Mouse (Mus musculus): ENCODE measurements around the gene Anks1. TPM values are rescaled to one million over a fixed set of nuclear protein-coding genes. Genes with fewer than 3 reads are reported as not detected.

The Anks1 gene
- polyA plus RNA-seq, 1 experiment from 2014 or later: 69.0 TPM

DNA sequence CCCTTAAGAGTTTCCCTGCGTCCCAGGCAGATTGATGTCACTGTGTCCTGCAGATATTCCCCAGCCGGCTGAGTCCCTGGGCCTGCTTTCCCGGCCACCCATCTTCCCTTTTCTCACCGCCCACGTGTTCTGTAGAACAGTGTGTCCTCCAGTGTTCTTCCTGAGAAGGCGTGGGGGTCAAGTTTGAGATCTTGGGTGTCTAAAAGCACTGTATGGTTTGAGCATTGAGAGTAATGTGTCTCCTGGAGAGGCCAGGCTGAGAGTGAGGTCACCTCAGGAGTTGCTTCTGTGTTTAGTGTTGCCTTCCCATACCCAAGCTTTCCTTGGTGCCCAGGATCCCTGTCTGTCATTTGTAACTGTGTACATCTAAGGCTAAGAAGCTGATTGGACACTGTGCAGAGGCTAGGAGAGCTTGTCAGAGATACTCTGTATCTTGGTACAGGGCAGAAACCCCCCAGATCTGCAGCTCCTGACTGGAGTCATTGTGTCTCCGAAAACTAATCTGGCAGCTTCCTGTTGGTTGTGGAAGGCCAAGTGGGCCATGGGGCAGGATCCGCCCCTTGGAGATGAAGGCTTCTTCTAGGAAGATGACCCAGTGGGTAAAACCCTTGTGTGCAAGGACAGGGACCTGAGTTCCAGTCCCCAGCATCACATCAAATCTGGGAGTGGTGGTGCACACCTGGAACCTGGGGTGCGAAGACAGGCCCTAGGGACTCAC lies 59.1 kb downstream of the Anks1 start:
- no peak for DNase-seq (ENCODE audit: low spot score)
- Histone ChIP-seq H3K27ac (no peak overlapping the region), H3K4me1 (replicated peaks; ENCODE audit: control insufficient read depth, insufficient read depth, low read length) (0 out of 2 replicates have a peak, but pooled peaks cover 4% of the 10 kb centered on the region), H3K27me3 (ENCODE audit: control insufficient read depth, insufficient read depth, low read length) (no peaks in the 10 kb centered on the region), H3K36me3 (replicated peaks; ENCODE audit: control insufficient read depth, insufficient read depth) (no peaks in the 10 kb centered on the region), H3K9ac (no peak overlapping the region), H3K4me2 (replicated peaks) (no peak overlapping the region), H3K9me3 (ENCODE audit: control insufficient read depth, low read length) (no peaks in the 10 kb centered on the region), H3K4me3 (replicated peaks; ENCODE audit: low read length) (no peak overlapping the region)
- no peak for ATAC-seq (ENCODE audit: low FRiP score)
- 91% methylated on average over 9 of the region's 9 CpGs for WGBS

DNA sequence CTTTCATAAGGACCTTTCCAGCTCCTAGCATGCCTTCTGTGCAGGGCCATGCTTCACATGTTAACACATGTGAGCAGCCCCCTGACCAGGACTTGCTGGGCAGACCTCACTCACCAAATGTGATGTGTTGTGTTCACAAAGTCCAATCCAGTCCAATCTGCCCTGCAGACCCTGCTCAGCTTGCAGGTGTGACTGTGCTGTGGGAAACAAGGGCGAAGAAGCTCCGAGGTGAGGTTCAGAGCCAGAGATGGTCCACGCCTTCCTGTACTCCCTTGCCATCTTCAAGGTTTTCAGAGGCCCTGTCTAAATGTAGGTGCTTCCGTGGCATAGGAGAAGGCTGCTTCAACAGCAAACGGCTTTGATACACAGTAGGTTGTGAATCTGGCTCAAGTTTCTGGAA lies 59.8 kb downstream of the Anks1 start:
- H3K36me3 ChIP-seq (replicated peaks; ENCODE audit: control insufficient read depth, insufficient read depth): no peaks in the 10 kb centered on the region
- no peak for DNase-seq (ENCODE audit: low spot score)
- no peak overlapping the region for H3K27ac ChIP-seq
- H3K9me3 ChIP-seq (ENCODE audit: control insufficient read depth, low read length): no peaks in the 10 kb centered on the region
- H3K4me1 ChIP-seq (replicated peaks; ENCODE audit: control insufficient read depth, insufficient read depth, low read length): 0 out of 2 replicates have a peak, but pooled peaks cover 4% of the 10 kb centered on the region
- H3K9ac ChIP-seq: no peak overlapping the region
- no peak overlapping the region for H3K4me3 ChIP-seq (replicated peaks; ENCODE audit: low read length)
- 95% methylated on average over 5 of the region's 5 CpGs for WGBS
- ATAC-seq (ENCODE audit: low FRiP score): no peak
- no peaks in the 10 kb centered on the region for H3K27me3 ChIP-seq (ENCODE audit: control insufficient read depth, insufficient read depth, low read length)
- no peak overlapping the region for H3K4me2 ChIP-seq (replicated peaks)

DNA sequence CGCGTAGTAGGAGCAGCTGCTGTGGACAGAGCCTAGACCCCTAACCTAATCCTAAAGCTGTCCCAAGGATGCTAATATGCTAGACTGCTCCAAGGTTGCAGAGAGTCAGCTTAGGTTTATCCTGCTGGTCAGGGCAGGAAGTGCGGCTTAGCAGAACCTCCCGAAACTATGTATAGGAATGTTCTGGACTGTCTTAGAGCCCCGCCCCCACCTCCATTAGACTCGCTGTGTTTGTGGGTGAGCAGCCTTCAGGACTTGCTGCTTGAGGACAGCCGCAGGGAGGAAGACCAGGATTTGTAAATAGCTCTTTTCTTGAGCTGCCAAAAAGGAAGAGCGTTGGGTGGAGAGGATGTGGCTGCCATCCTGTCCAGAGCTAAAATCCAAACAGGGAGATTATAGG lies 60.3 kb downstream of the Anks1 start:
- no peak overlapping the region for H3K4me3 ChIP-seq (replicated peaks; ENCODE audit: low read length)
- H3K4me1 ChIP-seq (replicated peaks; ENCODE audit: control insufficient read depth, insufficient read depth, low read length): 0 out of 2 replicates have a peak, but pooled peaks cover 4% of the 10 kb centered on the region
- no peak overlapping the region for H3K4me2 ChIP-seq (replicated peaks)
- DNase-seq (ENCODE audit: low spot score) (no peak), ATAC-seq (ENCODE audit: low FRiP score) (no peak)
- H3K9ac ChIP-seq: no peak overlapping the region
- H3K36me3 ChIP-seq (replicated peaks; ENCODE audit: control insufficient read depth, insufficient read depth): no peaks in the 10 kb centered on the region
- 83% methylated on average over 8 of the region's 8 CpGs for WGBS
- H3K27me3 ChIP-seq (ENCODE audit: control insufficient read depth, insufficient read depth, low read length): no peaks in the 10 kb centered on the region
- H3K9me3 ChIP-seq (ENCODE audit: control insufficient read depth, low read length): no peaks in the 10 kb centered on the region
- no peak overlapping the region for H3K27ac ChIP-seq

DNA sequence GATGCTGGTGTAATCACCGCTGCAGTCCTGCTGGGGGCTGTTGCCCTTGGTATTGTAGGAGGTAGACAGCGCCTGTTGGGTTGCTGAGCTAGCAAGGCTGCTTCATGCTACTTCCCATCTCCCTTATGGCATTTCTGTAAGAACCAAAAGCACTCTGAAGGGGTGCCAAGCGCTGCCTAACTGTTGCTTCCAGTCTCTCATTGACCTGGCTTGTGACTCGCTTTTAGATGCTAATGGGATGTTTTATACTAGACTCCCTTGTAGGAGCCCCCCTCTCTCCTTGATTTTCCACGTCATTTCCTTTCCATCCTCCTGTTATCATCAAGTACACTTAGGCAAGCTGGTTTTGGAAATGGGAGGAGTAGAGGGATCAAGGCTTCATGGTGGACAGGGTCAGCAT lies 60.8 kb downstream of the Anks1 start:
- 0 out of 2 replicates have a peak, but pooled peaks cover 4% of the 10 kb centered on the region for H3K4me1 ChIP-seq (replicated peaks; ENCODE audit: control insufficient read depth, insufficient read depth, low read length)

DNA sequence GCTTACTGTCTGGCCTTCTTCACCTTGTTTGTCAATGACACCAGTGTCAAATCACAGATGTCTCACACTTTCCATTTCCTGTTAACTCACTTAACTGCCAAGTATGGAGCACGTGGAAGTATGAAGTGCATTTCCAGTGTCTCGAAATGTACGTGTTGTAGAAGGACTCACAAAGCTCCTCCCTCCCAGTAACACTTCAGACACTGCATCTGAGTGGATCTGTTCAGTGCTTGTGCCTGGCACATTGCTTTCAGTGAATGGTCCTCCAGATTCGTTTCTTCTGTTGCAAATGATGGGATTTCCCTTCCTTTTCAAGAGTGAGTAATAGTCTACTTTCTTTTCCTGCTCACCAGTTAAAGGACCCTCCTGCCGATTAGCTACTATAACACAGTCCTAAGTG lies 61.2 kb downstream of the Anks1 start:
- ATAC-seq (ENCODE audit: low FRiP score): no peak
- no peaks in the 10 kb centered on the region for H3K9me3 ChIP-seq (ENCODE audit: control insufficient read depth, low read length)
- H3K9ac ChIP-seq: no peak overlapping the region
- WGBS: 89% methylated on average over 5 of the region's 5 CpGs
- 0 out of 2 replicates have a peak, but pooled peaks cover 4% of the 10 kb centered on the region for H3K36me3 ChIP-seq (replicated peaks; ENCODE audit: control insufficient read depth, insufficient read depth)
- no peak overlapping the region for H3K4me2 ChIP-seq (replicated peaks)
- no peak for DNase-seq (ENCODE audit: low spot score)
- no peak overlapping the region for H3K27ac ChIP-seq
- H3K4me3 ChIP-seq (replicated peaks; ENCODE audit: low read length): no peak overlapping the region
- H3K27me3 ChIP-seq (ENCODE audit: control insufficient read depth, insufficient read depth, low read length): no peaks in the 10 kb centered on the region
- 0 out of 2 replicates have a peak, but pooled peaks cover 4% of the 10 kb centered on the region for H3K4me1 ChIP-seq (replicated peaks; ENCODE audit: control insufficient read depth, insufficient read depth, low read length)

More for the DNA sequence above, 60.8 kb downstream of the Anks1 start:
- ATAC-seq (ENCODE audit: low FRiP score): no peak
- Histone ChIP-seq H3K36me3 (replicated peaks; ENCODE audit: control insufficient read depth, insufficient read depth) (0 out of 2 replicates have a peak, but pooled peaks cover under 1% of the 10 kb centered on the region), H3K27me3 (ENCODE audit: control insufficient read depth, insufficient read depth, low read length) (no peaks in the 10 kb centered on the region), H3K4me3 (replicated peaks; ENCODE audit: low read length) (no peak overlapping the region), H3K27ac (no peak overlapping the region), H3K9me3 (ENCODE audit: control insufficient read depth, low read length) (no peaks in the 10 kb centered on the region), H3K4me2 (replicated peaks) (no peak overlapping the region), H3K9ac (no peak overlapping the region)
- WGBS: 62% methylated on average over 5 of the region's 5 CpGs
- DNase-seq (ENCODE audit: low spot score): no peak

DNA sequence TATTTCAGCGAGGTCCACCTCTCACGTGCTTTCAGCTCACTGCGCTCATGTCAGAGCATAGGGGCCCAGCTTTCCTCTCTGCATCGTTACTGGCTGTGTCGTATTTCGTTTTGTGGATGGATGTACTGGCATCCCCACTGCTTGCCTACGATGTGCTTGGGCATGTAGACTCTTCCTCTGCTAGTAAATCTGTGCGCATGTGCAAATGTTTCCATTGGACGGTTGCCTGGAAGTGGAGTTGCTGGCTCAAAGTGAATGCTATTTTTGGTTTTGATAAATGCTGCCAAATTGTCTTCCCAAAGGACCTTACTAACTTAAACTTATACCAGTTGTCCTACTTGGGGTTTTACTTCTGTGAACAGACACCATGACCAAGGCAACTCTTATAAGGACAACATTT lies 62.4 kb downstream of the Anks1 start:
- Histone ChIP-seq H3K36me3 (replicated peaks; ENCODE audit: control insufficient read depth, insufficient read depth) (peaks cover 16% of the 10 kb centered on the region), H3K4me2 (replicated peaks) (no peak overlapping the region), H3K9me3 (ENCODE audit: control insufficient read depth, low read length) (no peaks in the 10 kb centered on the region), H3K27ac (no peak overlapping the region), H3K9ac (no peak overlapping the region), H3K4me3 (replicated peaks; ENCODE audit: low read length) (no peak overlapping the region), H3K4me1 (replicated peaks; ENCODE audit: control insufficient read depth, insufficient read depth, low read length) (0 out of 2 replicates have a peak, but pooled peaks cover 4% of the 10 kb centered on the region), H3K27me3 (ENCODE audit: control insufficient read depth, insufficient read depth, low read length) (no peaks in the 10 kb centered on the region)
- ATAC-seq (ENCODE audit: low FRiP score) (no peak), DNase-seq (ENCODE audit: low spot score) (no peak)
- 89% methylated on average over 9 of the region's 9 CpGs for WGBS

DNA sequence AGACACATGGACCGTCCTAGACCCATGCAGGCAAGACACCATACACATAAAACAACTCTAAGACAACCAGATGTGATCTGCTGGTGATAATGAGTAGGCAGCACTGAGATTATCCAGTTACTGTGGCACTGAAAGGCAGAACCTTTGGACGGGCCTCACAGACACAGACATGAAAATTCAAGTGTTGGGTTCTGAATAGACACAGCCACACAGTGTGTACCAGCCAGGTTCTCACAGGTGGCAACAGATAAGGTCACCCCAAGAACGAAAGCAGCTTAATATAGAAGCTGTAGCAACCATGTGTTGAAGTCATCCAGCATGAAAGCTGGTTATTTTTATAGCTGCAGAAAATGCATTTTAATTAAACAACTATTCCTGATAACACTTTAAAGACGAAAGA lies 64.2 kb downstream of the Anks1 start:
- Histone ChIP-seq H3K4me1 (replicated peaks; ENCODE audit: control insufficient read depth, insufficient read depth, low read length) (0 out of 2 replicates have a peak, but pooled peaks cover 4% of the 10 kb centered on the region), H3K4me2 (replicated peaks) (no peak overlapping the region), H3K36me3 (replicated peaks; ENCODE audit: control insufficient read depth, insufficient read depth) (peaks cover 35% of the 10 kb centered on the region), H3K27ac (no peak overlapping the region), H3K4me3 (replicated peaks; ENCODE audit: low read length) (no peak overlapping the region), H3K9ac (no peak overlapping the region), H3K9me3 (ENCODE audit: control insufficient read depth, low read length) (no peaks in the 10 kb centered on the region), H3K27me3 (ENCODE audit: control insufficient read depth, insufficient read depth, low read length) (no peaks in the 10 kb centered on the region)
- no peak for DNase-seq (ENCODE audit: low spot score)
- 94% methylated on average over 4 of the region's 4 CpGs for WGBS
- ATAC-seq (ENCODE audit: low FRiP score): no peak

DNA sequence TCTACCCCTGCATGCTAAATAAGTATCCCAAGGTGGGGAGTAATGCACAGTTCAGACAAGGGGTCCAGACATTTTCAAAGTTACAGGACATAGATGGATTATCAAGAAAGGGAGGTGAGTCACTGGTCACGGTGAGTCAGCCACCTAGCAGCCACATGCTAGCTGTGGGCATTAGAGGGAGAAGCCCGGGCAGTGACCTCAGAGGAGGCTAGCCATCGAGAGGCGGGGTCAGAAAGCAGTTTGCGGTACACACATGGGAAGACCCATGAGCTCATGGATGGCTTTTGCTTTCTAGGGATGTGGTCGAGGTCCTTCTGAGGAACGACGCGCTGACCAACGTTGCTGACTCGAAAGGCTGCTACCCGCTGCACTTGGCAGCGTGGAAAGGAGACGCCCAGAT lies 67.2 kb downstream of the Anks1 start:
- H3K27ac ChIP-seq: no peak overlapping the region
- no peaks in the 10 kb centered on the region for H3K27me3 ChIP-seq (ENCODE audit: control insufficient read depth, insufficient read depth, low read length)
- H3K9me3 ChIP-seq (ENCODE audit: control insufficient read depth, low read length): no peaks in the 10 kb centered on the region
- no peak overlapping the region for H3K9ac ChIP-seq
- no peak overlapping the region for H3K4me2 ChIP-seq (replicated peaks)
- H3K4me3 ChIP-seq (replicated peaks; ENCODE audit: low read length): no peak overlapping the region
- peaks cover 43% of the 10 kb centered on the region for H3K36me3 ChIP-seq (replicated peaks; ENCODE audit: control insufficient read depth, insufficient read depth)
- ATAC-seq (ENCODE audit: low FRiP score): no peak
- no peak for DNase-seq (ENCODE audit: low spot score)
- no peaks in the 10 kb centered on the region for H3K4me1 ChIP-seq (replicated peaks; ENCODE audit: control insufficient read depth, insufficient read depth, low read length)
- WGBS: 95% methylated on average over 14 of the region's 14 CpGs

DNA sequence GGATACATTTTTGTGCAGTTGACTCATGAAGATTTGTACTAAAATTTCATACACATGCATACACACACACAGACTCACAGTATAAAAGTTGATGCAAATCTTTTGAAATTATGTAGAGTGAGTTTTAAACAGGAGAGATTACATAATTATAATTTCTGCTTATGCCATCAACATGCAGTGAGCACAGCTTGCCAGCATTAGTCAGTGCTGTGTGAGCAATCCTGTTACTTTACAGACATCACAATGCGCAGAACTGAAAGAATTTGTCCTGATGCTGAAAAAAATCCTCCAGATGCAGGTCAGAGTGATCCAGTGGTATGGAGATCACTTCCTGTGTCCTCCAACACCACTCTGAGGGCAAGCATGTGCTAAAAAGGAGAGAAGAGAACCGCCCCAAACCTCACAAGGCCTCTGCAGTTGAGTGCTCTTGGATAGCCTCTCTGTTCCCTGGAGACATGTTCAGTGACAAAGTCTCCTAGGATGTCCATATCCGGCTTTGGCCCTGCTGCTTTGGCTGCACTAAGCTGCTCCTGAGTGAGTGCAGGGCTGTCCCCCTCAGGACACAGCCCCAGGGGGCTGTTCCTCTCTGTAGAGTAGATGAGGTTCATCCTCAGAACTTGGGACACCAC lies 68.0 kb downstream of the Anks1 start:
- DNase-seq (ENCODE audit: low spot score) (no peak), ATAC-seq (ENCODE audit: low FRiP score) (no peak)
- Histone ChIP-seq H3K9ac (no peak overlapping the region), H3K36me3 (replicated peaks; ENCODE audit: control insufficient read depth, insufficient read depth) (peaks cover 43% of the 10 kb centered on the region), H3K27me3 (ENCODE audit: control insufficient read depth, insufficient read depth, low read length) (no peaks in the 10 kb centered on the region), H3K9me3 (ENCODE audit: control insufficient read depth, low read length) (no peaks in the 10 kb centered on the region), H3K27ac (no peak overlapping the region), H3K4me2 (replicated peaks) (no peak overlapping the region), H3K4me3 (replicated peaks; ENCODE audit: low read length) (no peak overlapping the region), H3K4me1 (replicated peaks; ENCODE audit: control insufficient read depth, insufficient read depth, low read length) (no peaks in the 10 kb centered on the region)
- 94% methylated on average over 3 of the region's 3 CpGs for WGBS

Data from hindbrain, embryonic 14.5 days (tissue).